Mouse (Mus musculus) embryonic facial prominence, embryonic 15.5 days (tissue): ENCODE measurements around the gene E2f2. TPM values are rescaled to one million over a fixed set of nuclear protein-coding genes. Genes with fewer than 3 reads are reported as not detected.
A peak's percentile ranks its signal among the peaks of the same experiment; 100 is the strongest.

ENCODE experiments used
- ATAC-seq: fragments of 200-750 bp; cut with Nextera tagmentation; 2 replicates; pipeline ENCODE4 v1.8.0; 2017; ENCODE audit warnings: low read depth, moderate TSS enrichment; ENCODE audit not compliant: insufficient number of reproducible peaks, low FRiP score, low TSS enrichment
- H3K27ac ChIP-seq: fragments of 300-500 bp; sonication (generic); replicated peaks from 2 replicates; pipeline ENCODE4 v1.5.1; 2015; ENCODE audit warnings: mild to moderate bottlenecking, inconsistent platforms
- H3K27me3 ChIP-seq: fragments of 300-500 bp; sonication (generic); 2 replicates; pipeline ENCODE4 v1.6.1; 2015; ENCODE audit warnings: inconsistent platforms
- H3K36me3 ChIP-seq: fragments of 300-500 bp; sonication (generic); 2 replicates; pipeline ENCODE4 v1.6.1; 2015; ENCODE audit warnings: mild to moderate bottlenecking, inconsistent platforms
- H3K4me1 ChIP-seq: fragments of 300-500 bp; sonication (generic); 2 replicates; pipeline ENCODE4 v1.6.1; 2015; ENCODE audit warnings: inconsistent platforms
- H3K4me2 ChIP-seq: fragments of 300-500 bp; sonication (generic); replicated peaks from 2 replicates; pipeline ENCODE4 v1.6.1; 2015; ENCODE audit warnings: mild to moderate bottlenecking, inconsistent platforms
- H3K4me3 ChIP-seq: fragments of 300-500 bp; sonication (generic); replicated peaks from 2 replicates; pipeline ENCODE4 v1.5.1; 2015; ENCODE audit warnings: mild to moderate bottlenecking, inconsistent platforms
- H3K9ac ChIP-seq: fragments of 300-500 bp; sonication (generic); 2 replicates; pipeline ENCODE4 v1.6.1; 2015; ENCODE audit warnings: inconsistent platforms
- H3K9me3 ChIP-seq: fragments of 300-500 bp; sonication (generic); replicated peaks from 2 replicates; pipeline ENCODE4 v1.6.1; 2016; ENCODE audit warnings: inconsistent platforms
- WGBS: fragments of 180-500 bp; shearing (Covaris S2); methylation state at CpG from one replicate; pipeline ENCODE4 v1.1.7; 2015; 5-methylcytosine and 5-hydroxymethylcytosine counted together
- polyA plus RNA-seq: library from polyadenylated mRNA; unstranded; fragments of >200 nt; fragmentation: Nextera tagmentation; extraction: Ambion mirVana; gene quantifications from 2 replicates; pipeline ENCODE4 v1.2.1, GENCODE M21; 2015

E2f2 gene
- polyA plus RNA-seq, 1 experiment from 2014 or later, result 10.1 TPM

DNA sequence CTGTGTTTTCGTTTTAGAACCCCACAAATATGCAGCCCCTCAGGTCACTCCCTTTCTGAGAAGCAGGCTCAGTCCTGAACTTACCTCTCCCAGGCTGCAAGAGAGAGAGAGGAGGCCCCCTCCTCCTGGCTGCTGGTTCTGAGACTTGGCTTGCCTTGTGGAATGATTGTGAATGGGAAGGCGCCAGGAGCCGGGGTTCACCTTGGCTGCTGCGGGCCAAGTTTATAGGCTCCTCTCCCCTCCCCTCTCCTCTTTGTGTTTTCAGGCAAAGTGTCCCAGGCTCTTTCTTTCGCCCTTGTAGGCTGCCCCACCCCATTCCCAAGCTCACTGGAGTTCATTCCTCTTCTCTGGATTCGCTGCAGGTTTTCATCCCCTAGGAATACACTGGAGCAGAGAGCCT, 34.7 kb downstream of the E2f2 start:
- no peaks in the 10 kb centered on the region for H3K9me3 ChIP-seq
- no peak for ATAC-seq
- H3K9ac ChIP-seq, result peak overlapping the region; percentile 63
- peak overlapping the region; percentile 85 for H3K4me2 ChIP-seq
- H3K36me3 ChIP-seq, result no peaks in the 10 kb centered on the region
- peak overlapping the region; percentile 89 for H3K27ac ChIP-seq
- H3K4me3 ChIP-seq, result peak overlapping the region; percentile 66
- H3K27me3 ChIP-seq, result no peaks in the 10 kb centered on the region
- whole genome bisulfite sequencing, result 3% methylated on average over 6 of the region's 6 CpGs
- H3K4me1 ChIP-seq, result peaks cover 40% of the 10 kb centered on the region

GRCm38 (mm10) chr4:136210931-136211330, 38.7 kb downstream of the E2f2 start:
- ATAC-seq, result no peak
- no peaks in the 10 kb centered on the region for H3K36me3 ChIP-seq
- no peak overlapping the region for H3K4me2 ChIP-seq
- no peaks in the 10 kb centered on the region for H3K9me3 ChIP-seq
- no peak overlapping the region for H3K4me3 ChIP-seq
- WGBS, result 83% methylated on average over 9 of the region's 9 CpGs
- H3K4me1 ChIP-seq, result peaks cover 27% of the 10 kb centered on the region
- H3K27ac ChIP-seq, result no peak overlapping the region
- no peak overlapping the region for H3K9ac ChIP-seq
- H3K27me3 ChIP-seq, result no peaks in the 10 kb centered on the region

GRCm38 (mm10) chr4:136213629-136214028, 41.4 kb downstream of the E2f2 start:
- whole genome bisulfite sequencing, result 75% methylated on average over 7 of the region's 7 CpGs
- no peak for ATAC-seq

DNA sequence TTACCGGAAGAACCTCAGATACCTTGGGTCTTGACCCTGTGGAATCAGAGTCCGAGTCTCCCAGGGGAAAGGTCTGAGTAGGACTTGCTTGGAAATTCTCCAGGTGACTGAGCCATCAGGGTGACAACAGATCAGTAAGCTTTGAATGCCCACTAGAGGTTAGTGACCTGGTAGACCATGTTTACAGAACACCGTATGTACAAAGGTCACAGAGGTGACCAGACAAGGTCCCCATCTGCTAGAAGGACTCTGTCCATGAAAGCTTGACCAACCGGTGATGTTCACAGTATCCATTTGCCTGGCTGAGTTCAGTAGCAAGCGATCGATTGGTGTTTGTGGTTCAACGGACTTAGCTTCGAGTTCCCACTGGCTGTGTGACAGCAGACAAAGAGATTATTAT, 42.6 kb downstream of the E2f2 start:
- peaks cover 31% of the 10 kb centered on the region for H3K4me1 ChIP-seq
- no peaks in the 10 kb centered on the region for H3K27me3 ChIP-seq
- 86% methylated on average over 8 of the region's 8 CpGs for WGBS

More at GRCm38 (mm10) chr4:136213629-136214028, 41.4 kb downstream of the E2f2 start:
- Histone ChIP-seq H3K27ac (no peak overlapping the region), H3K4me2 (no peak overlapping the region), H3K27me3 (no peaks in the 10 kb centered on the region), H3K9me3 (no peaks in the 10 kb centered on the region), H3K9ac (no peak overlapping the region), H3K4me3 (no peak overlapping the region), H3K4me1 (peaks cover 23% of the 10 kb centered on the region), H3K36me3 (no peaks in the 10 kb centered on the region)

GRCm38 (mm10) chr4:136215576-136215975, 43.4 kb downstream of the E2f2 start:
- no peaks in the 10 kb centered on the region for H3K27me3 ChIP-seq
- no peaks in the 10 kb centered on the region for H3K36me3 ChIP-seq
- no peak overlapping the region for H3K9ac ChIP-seq
- H3K27ac ChIP-seq, result peak overlapping the region; percentile 39; the same call in 1 of the 2 replicates
- H3K4me3 ChIP-seq, result no peak overlapping the region
- no peak overlapping the region for H3K4me2 ChIP-seq
- no peaks in the 10 kb centered on the region for H3K9me3 ChIP-seq
- WGBS, result 79% methylated on average over 8 of the region's 8 CpGs
- ATAC-seq, result no peak
- peaks cover 38% of the 10 kb centered on the region for H3K4me1 ChIP-seq

More for the DNA sequence above, 42.6 kb downstream of the E2f2 start:
- no peak overlapping the region for H3K4me3 ChIP-seq
- H3K4me2 ChIP-seq, result no peak overlapping the region
- no peaks in the 10 kb centered on the region for H3K36me3 ChIP-seq
- H3K9me3 ChIP-seq, result no peaks in the 10 kb centered on the region
- H3K27ac ChIP-seq, result peak overlapping the region; percentile 11; the same call in 1 of the 2 replicates
- no peak overlapping the region for H3K9ac ChIP-seq
- ATAC-seq, result no peak

DNA sequence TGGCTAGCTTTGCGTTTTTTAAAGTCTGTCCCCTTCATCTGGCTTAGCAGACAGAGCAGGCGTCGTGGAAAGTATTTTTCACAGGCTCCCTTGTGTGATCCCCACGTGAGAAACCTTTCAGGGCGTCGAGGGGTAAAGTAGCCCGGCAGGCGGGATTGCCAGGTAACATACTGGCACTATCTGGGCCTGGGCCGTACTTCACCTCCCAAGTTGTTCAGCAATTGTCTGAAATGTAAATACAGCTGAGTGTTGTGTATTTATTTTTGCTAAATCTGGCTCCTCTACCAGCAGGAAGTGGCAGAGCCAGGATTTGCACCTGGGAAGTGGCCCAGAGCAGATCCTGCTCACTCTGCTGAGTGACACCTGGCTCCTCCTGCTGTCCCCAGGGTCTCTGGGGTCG, 44.9 kb downstream of the E2f2 start:
- 50% methylated on average over 10 of the region's 10 CpGs for WGBS
- no peak overlapping the region for H3K4me2 ChIP-seq
- peaks cover 40% of the 10 kb centered on the region for H3K4me1 ChIP-seq
- H3K9me3 ChIP-seq, result no peaks in the 10 kb centered on the region
- ATAC-seq, result no peak
- no peaks in the 10 kb centered on the region for H3K27me3 ChIP-seq
- H3K36me3 ChIP-seq, result 0 out of 2 replicates have a peak, but pooled peaks cover 3% of the 10 kb centered on the region
- peak overlapping the region; percentile 60; the same call in 1 of the 2 replicates for H3K27ac ChIP-seq
- no peak overlapping the region for H3K9ac ChIP-seq
- H3K4me3 ChIP-seq, result no peak overlapping the region

- H3K27ac ChIP-seq, result peak overlapping the region; percentile 81
- no peaks in the 10 kb centered on the region for H3K27me3 ChIP-seq
- peak; percentile 78 for ATAC-seq
- H3K4me3 ChIP-seq, result peak overlapping the region; percentile 8; the same call in 1 of the 2 replicates
- no peak overlapping the region for H3K9ac ChIP-seq
- peaks cover 40% of the 10 kb centered on the region for H3K4me1 ChIP-seq
- no peaks in the 10 kb centered on the region for H3K9me3 ChIP-seq
- 12% methylated on average over 18 of the region's 18 CpGs for WGBS
- peak overlapping the region; percentile 40 for H3K4me2 ChIP-seq
- H3K36me3 ChIP-seq, result 0 out of 2 replicates have a peak, but pooled peaks cover 3% of the 10 kb centered on the region
These were observed 46.5 kb downstream of the E2f2 start for GRCm38 (mm10) chr4:136218595-136219214.

GRCm38 (mm10) chr4:136220133-136220775, 48.1 kb downstream of the E2f2 start:
- whole genome bisulfite sequencing, result 19% methylated on average over 16 of the region's 17 CpGs
- H3K9ac ChIP-seq, result no peak overlapping the region

GRCm38 (mm10) chr4:136223549-136224239, 51.5 kb downstream of the E2f2 start:
- Histone ChIP-seq H3K4me3 (no peak overlapping the region), H3K27ac (no peak overlapping the region), H3K9ac (no peak overlapping the region), H3K27me3 (no peaks in the 10 kb centered on the region), H3K4me2 (no peak overlapping the region), H3K9me3 (no peaks in the 10 kb centered on the region), H3K36me3 (peaks cover 7% of the 10 kb centered on the region; the same call in 1 of the 2 replicates), H3K4me1 (peaks cover 23% of the 10 kb centered on the region)
- 61% methylated on average over 13 of the region's 13 CpGs for WGBS
- no peak for ATAC-seq

More at GRCm38 (mm10) chr4:136220133-136220775, 48.1 kb downstream of the E2f2 start:
- Histone ChIP-seq H3K27me3 (no peaks in the 10 kb centered on the region), H3K4me2 (peak overlapping the region; percentile 32), H3K4me3 (peak overlapping the region; percentile 9), H3K36me3 (0 out of 2 replicates have a peak, but pooled peaks cover 3% of the 10 kb centered on the region), H3K9me3 (no peaks in the 10 kb centered on the region), H3K4me1 (peaks cover 40% of the 10 kb centered on the region), H3K27ac (peak overlapping the region; percentile 69)
- peak; percentile 32; the same call in 1 of the 2 replicates for ATAC-seq

GRCm38 (mm10) chr4:136224240-136224559, 52.0 kb downstream of the E2f2 start:
- Histone ChIP-seq H3K36me3 (peaks cover 11% of the 10 kb centered on the region; the same call in 1 of the 2 replicates), H3K9ac (no peak overlapping the region), H3K4me2 (no peak overlapping the region), H3K4me1 (peaks cover 18% of the 10 kb centered on the region), H3K27ac (no peak overlapping the region), H3K4me3 (no peak overlapping the region), H3K9me3 (no peaks in the 10 kb centered on the region), H3K27me3 (no peaks in the 10 kb centered on the region)
- ATAC-seq, result no peak
- WGBS, result 72% methylated on average over 5 of the region's 5 CpGs
